8 mouse cellular contexts compared by ENCODE assay signal in genomic region chr10:82833926-82834325, GRCm38 (mm10). TPM values are rescaled to one million over a fixed set of nuclear protein-coding genes. Genes with fewer than 3 reads are reported as not detected.
DNase-seq lines count a peak whose midpoint lies in the region; ATAC-seq and TF ChIP-seq lines count a peak whose summit lies in the region.

TSS of gene Txnrd1 (plus strand) at chr10:82833951.

- no peak within 1 kb of the TSS for H3K9ac ChIP-seq in neural tube, embryonic 12.5 days

- no peaks in the 10 kb centered on the region for H3K27me3 ChIP-seq in testis, adult 2 months (ENCODE audit: control insufficient read depth, insufficient read depth, low read length)
- no peaks in the 10 kb centered on the region for H3K27me3 ChIP-seq in limb, embryonic 10.5 days (ENCODE audit: low read depth, poor library complexity, severe bottlenecking)
- H3K27me3 ChIP-seq in neural tube, embryonic 12.5 days (replicated peaks): no peaks in the 10 kb centered on the region

- intact Hi-C loops in heart, postnatal 10 days (cut with DNase I): no loop called here

- no peaks in the 10 kb centered on the region; the same call in 1 of the 2 replicates for H3K36me3 ChIP-seq in testis, adult 2 months (ENCODE audit: control insufficient read depth, insufficient read depth, low read length)
- H3K36me3 ChIP-seq in limb, embryonic 10.5 days: no peaks in the 10 kb centered on the region
- H3K36me3 ChIP-seq in neural tube, embryonic 12.5 days: no peaks in the 10 kb centered on the region

- no peak for DNase-seq in testis, postnatal 14 days (ENCODE audit: low spot score)
- DNase-seq in heart, postnatal 10 days: no peak
- no peak for DNase-seq in limb, embryonic 10.5 days (ENCODE audit: low spot score)
- DNase-seq in urinary bladder, postnatal 25 days (ENCODE audit: low spot score): no peak
- DNase-seq in testis, postnatal 10 days (ENCODE audit: low spot score): no peak

- no peak for ATAC-seq in neural tube, embryonic 12.5 days (ENCODE audit: low FRiP score, low read depth)

- no peak within 1 kb of the TSS for H3K4me3 ChIP-seq in testis, adult 2 months (ENCODE audit: control insufficient read depth, low read depth, low read length)
- no peak within 1 kb of the TSS for H3K4me3 ChIP-seq in embryonic fibroblast, embryonic 13.5 days (ENCODE audit: insufficient read depth, low read length)
- no peak within 1 kb of the TSS for H3K4me3 ChIP-seq in limb, embryonic 10.5 days
- no peak within 1 kb of the TSS for H3K4me3 ChIP-seq in neural tube, embryonic 12.5 days

- WGBS in limb, embryonic 10.5 days: 57% methylated on average over 9 of the region's 9 CpGs
- WGBS in neural tube, embryonic 12.5 days: 69% methylated on average over 9 of the region's 9 CpGs

- no peaks in the 10 kb centered on the region for H3K4me1 ChIP-seq in testis, adult 2 months (ENCODE audit: control insufficient read depth, insufficient read depth, low read length)
- H3K4me1 ChIP-seq in embryonic fibroblast, embryonic 13.5 days (ENCODE audit: control insufficient read depth, insufficient read depth, low read length): no peaks in the 10 kb centered on the region
- peaks cover 6% of the 10 kb centered on the region; the same call in 1 of the 2 replicates for H3K4me1 ChIP-seq in limb, embryonic 10.5 days
- no peaks in the 10 kb centered on the region for H3K4me1 ChIP-seq in neural tube, embryonic 12.5 days

- H3K9me3 ChIP-seq in limb, embryonic 10.5 days (replicated peaks): no peaks in the 10 kb centered on the region
- no peaks in the 10 kb centered on the region; the same call in 1 of the 2 replicates for H3K9me3 ChIP-seq in neural tube, embryonic 12.5 days

- no peak within 1 kb of the TSS for H3K27ac ChIP-seq in testis, adult 2 months (ENCODE audit: control insufficient read depth, insufficient read depth, low read depth, low read length)
- H3K27ac ChIP-seq in embryonic fibroblast, embryonic 13.5 days (ENCODE audit: insufficient read depth, low read length): no peak within 1 kb of the TSS
- H3K27ac ChIP-seq in limb, embryonic 10.5 days: no peak within 1 kb of the TSS
- H3K27ac ChIP-seq in neural tube, embryonic 12.5 days: no peak within 1 kb of the TSS

- no peak for TF ChIP-seq CTCF in testis, adult 2 months (IDR thresholded peaks at IDR 0.05; ENCODE audit: control insufficient read depth, insufficient read depth, insufficient replicate concordance, low read depth, low read length)
- TF ChIP-seq CTCF in embryonic fibroblast, embryonic 13.5 days (IDR thresholded peaks at IDR 0.05; ENCODE audit: borderline replicate concordance, insufficient read depth, low read length): no peak

- no peak for TF ChIP-seq POLR2A in testis, adult 2 months (IDR thresholded peaks at IDR 0.05; ENCODE audit: control insufficient read depth, low read depth, low read length)
- TF ChIP-seq POLR2A in embryonic fibroblast, embryonic 13.5 days (IDR thresholded peaks at IDR 0.05; ENCODE audit: low read depth, low read length): no peak

- H3K4me2 ChIP-seq in neural tube, embryonic 12.5 days (replicated peaks): no peak within 1 kb of the TSS

RNA-seq across cellular contexts. Expression of gene Txnrd1, which starts in this region (rescaled TPM):
- 13.2 and 13.6 TPM in 2 replicates for polyA plus RNA-seq in testis, adult 2 months (2012; rRNA removed)
- 151 and 179 TPM in 2 replicates for polyA plus RNA-seq in embryonic fibroblast, embryonic 13.5 days (2011; ENCODE audit: insufficient read length, low read depth, missing spikeins)
- total RNA-seq in heart, postnatal 10 days (2021): 10 to 100 TPM; 51.2 TPM
- polyA plus RNA-seq in limb, embryonic 10.5 days (2016; fragmentation: Nextera tagmentation; extraction: Ambion mirVana): 168 and 183 TPM in 2 replicates
- 154 and 166 TPM in 2 replicates for polyA plus RNA-seq in neural tube, embryonic 12.5 days (2016; fragmentation: Nextera tagmentation; extraction: Ambion mirVana)

Comparison
In these comparisons a context has a peak if more than half of its experiments do, and no peak if none do; other contexts are left out.
1. RNA of gene Txnrd1 (polyA plus RNA-seq): 168 to 183 TPM in limb, embryonic 10.5 days, 154 to 166 TPM in neural tube, embryonic 12.5 days and 151 to 179 TPM in embryonic fibroblast, embryonic 13.5 days; 13.2 to 13.6 TPM in testis, adult 2 months; every median in the first group is over 10 times any median in the second.